Mouse (Mus musculus): ENCODE results near the gene Ehbp1l1.

Ehbp1l1 gene

GRCm38 (mm10) chr19:5668372-5668771 lies 57.7 kb downstream of the Ehbp1l1 start:
- no peak for DNase-seq (ENCODE audit: low spot score in 2 of 2)

DNA sequence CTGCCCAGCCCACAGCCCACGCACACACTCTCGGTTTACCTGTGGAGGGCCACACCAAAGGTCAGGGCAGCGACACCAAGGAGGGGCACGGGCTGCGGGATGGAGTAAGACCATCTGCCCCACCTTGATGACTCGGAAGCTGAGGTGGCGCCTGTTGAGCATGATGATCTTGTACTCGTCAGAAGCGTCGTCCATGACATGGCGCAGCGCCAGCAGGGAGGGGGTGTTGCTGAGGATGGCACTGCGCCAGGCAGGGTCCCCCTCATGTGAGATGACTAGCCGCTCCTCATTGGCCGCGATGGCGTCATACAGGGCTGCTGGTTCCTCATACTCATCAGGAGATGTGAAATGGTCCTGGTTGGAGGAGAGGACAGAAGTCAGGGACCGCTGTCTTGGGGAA lies 59.7 kb downstream of the Ehbp1l1 start:
- no peak for DNase-seq (ENCODE audit: low spot score in 2 of 2)

GRCm38 (mm10) chr19:5665465-5665864 lies 60.7 kb downstream of the Ehbp1l1 start:
- DNase-seq (ENCODE audit: low spot score in 2 of 2) = no peak

DNA sequence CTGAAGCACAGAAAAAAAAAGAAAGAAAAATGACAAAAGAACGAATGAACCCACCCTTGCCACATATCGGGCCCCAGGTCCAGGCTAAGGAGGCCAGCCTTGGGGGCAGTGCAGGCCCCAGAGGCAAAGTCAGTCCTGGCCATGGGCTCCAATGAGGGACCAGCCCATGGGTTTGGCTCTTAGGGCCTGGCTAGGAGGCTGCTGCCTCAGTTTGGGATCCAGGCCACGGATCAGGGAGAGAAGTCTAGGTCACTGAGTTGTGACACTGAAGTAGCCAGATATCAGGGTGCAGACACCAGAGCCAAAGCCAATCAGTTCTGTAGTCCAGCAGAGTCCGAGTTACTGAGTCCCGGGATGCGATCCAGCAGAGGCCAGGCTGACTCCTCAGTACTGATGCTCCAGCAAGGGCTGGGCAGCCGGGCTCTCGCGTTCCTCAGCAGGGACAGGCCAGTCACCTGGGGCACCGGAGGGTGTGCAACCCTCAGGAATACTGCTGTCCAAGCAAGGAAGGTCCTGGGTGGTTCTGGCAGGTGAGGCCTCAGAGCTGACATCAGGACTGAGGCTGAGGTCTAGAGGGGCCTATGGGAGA lies 61.4 kb downstream of the Ehbp1l1 start:
- DNase-seq (ENCODE audit: low spot score in 2 of 2) = no peak

- peak; percentile 90 to 97 for DNase-seq (ENCODE audit: low spot score in 2 of 2)
Observed at GRCm38 (mm10) chr19:5662981-5663913, 62.9 kb downstream of the Ehbp1l1 start, which contains the start of gene Sipa1. Gene Sipa1 (minus strand): TSS chr19:5663707.

DNA sequence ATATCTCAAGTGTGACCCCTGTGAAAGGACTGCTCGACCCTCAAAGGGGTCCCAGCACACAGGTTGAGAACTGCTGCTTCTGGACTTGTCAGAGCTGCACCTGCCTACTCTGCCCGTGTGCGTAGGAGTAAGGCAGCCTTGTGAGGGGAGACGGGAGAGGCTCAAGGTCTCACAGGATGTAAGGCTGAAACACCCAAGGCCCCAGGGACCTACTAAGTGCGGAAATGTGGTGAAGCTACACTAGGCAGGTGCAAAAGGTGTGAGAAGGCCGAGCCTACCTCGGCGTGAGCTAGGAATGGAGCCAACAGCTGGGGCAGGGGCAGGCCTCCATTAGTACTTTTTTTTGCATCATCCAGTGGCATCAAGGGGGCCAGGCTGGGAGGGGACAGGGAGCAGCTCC lies 63.8 kb downstream of the Ehbp1l1 start:
- DNase-seq (ENCODE audit: low spot score in 2 of 2) = no peak

- DNase-seq (ENCODE audit: low spot score in 2 of 2) = no peak
Observed at GRCm38 (mm10) chr19:5660942-5661751, 65.0 kb downstream of the Ehbp1l1 start.
